In genomic region chr3:135696262-135696661, GRCm38 (mm10) we compare ENCODE assay signal across 32 mouse cellular contexts. TPM values are rescaled to one million over a fixed set of nuclear protein-coding genes. Genes with fewer than 3 reads are reported as not detected.
A peak's percentile ranks its signal among the peaks of the same experiment; 100 is the strongest.
DNase-seq lines count a peak whose midpoint lies in the region; ATAC-seq lines count a peak whose summit lies in the region.
"Had no signal": no experiment of that assay in that cellular context is flagged by ENCODE, and none has a peak within 500 bp of the region (broad histone marks: within the 10 kb centered on the region; RNA-seq: fewer than 3 reads in every experiment).

No protein-coding gene starts in this region.

- peak overlapping the region; percentile 80 for H3K4me3 ChIP-seq in megakaryocyte, embryonic 14.5 days (replicated peaks)
- H3K4me3 ChIP-seq in liver, embryonic 11.5 days (ENCODE audit: low read depth, low read length): no peak overlapping the region
- H3K4me3 ChIP-seq in liver, embryonic 16.5 days (ENCODE audit: low read depth, low read length): no peak overlapping the region
- H3K4me3 ChIP-seq: embryonic facial prominence, embryonic 13.5 days; forebrain, embryonic 10.5 days; heart, embryonic 13.5 days; limb, embryonic 12.5 days; myocyte; neural tube, embryonic 12.5 days had no signal

- H3K4me1 ChIP-seq in megakaryocyte, embryonic 14.5 days: peaks cover 82% of the 10 kb centered on the region
- peaks cover 27% of the 10 kb centered on the region for H3K4me1 ChIP-seq in liver, embryonic 11.5 days (replicated peaks; ENCODE audit: control insufficient read depth, insufficient read depth, low read length)
- H3K4me1 ChIP-seq in liver, embryonic 16.5 days (ENCODE audit: control insufficient read depth, low read depth, low read length): peaks cover 2% of the 10 kb centered on the region; the same call in 1 of the 2 replicates

- H3K36me3 ChIP-seq in megakaryocyte, embryonic 14.5 days (replicated peaks; ENCODE audit: low read length): no peaks in the 10 kb centered on the region
- no peaks in the 10 kb centered on the region for H3K36me3 ChIP-seq in liver, embryonic 11.5 days (ENCODE audit: control insufficient read depth, insufficient read depth, low read length)
- H3K36me3 ChIP-seq in liver, embryonic 16.5 days (ENCODE audit: control insufficient read depth, insufficient read depth): no peaks in the 10 kb centered on the region
- H3K36me3 ChIP-seq: embryonic facial prominence, embryonic 13.5 days; forebrain, embryonic 10.5 days; heart, embryonic 13.5 days; limb, embryonic 12.5 days; neural tube, embryonic 12.5 days had no signal

- no peak for ATAC-seq in megakaryocyte, adult 5-6 weeks (ENCODE audit: poor library complexity, severe bottlenecking)
- peak; percentile 92 for ATAC-seq in liver, embryonic 11.5 days (replicated peaks; ENCODE audit: low FRiP score)
- peak; percentile 76 for ATAC-seq in liver, embryonic 16.5 days (ENCODE audit: low read depth)
- no peak for ATAC-seq in granulocyte monocyte progenitor cell, adult 5-6 weeks (replicated peaks; ENCODE audit: poor library complexity, severe bottlenecking)
- ATAC-seq: lung, postnatal 0 days; midbrain, embryonic 16.5 days had no signal

- no peak for DNase-seq in liver, embryonic 11.5 days (ENCODE audit: low spot score)
- no peak for DNase-seq in adrenal gland, adult 8-10 months
- no peak for DNase-seq in frontal cortex, postnatal 36 days (ENCODE audit: low spot score in 2 of 2)
- no peak for DNase-seq in cerebellum, postnatal 10 days
- DNase-seq: adrenal gland, postnatal 25 days; cerebellum, adult 8-10 months; cerebellum, postnatal 36 days; gastrocnemius, postnatal 36 days; heart, postnatal 10 days; kidney, adult 11 months; kidney, postnatal 14 days; layer of hippocampus, adult 9-11 months; lung, adult 18-20 months; lung, postnatal 4 days; right cerebral cortex, adult 18-20 months; spleen, adult 18-20 months; thymus, adult 18-20 months; thymus, postnatal 25 days had no signal

- no peak overlapping the region for H3K27ac ChIP-seq in liver, embryonic 11.5 days (ENCODE audit: low read depth, low read length)
- H3K27ac ChIP-seq in liver, embryonic 16.5 days (ENCODE audit: low read length): no peak overlapping the region
- H3K27ac ChIP-seq: embryonic facial prominence, embryonic 13.5 days; forebrain, embryonic 10.5 days; heart, embryonic 13.5 days; hindbrain, embryonic 14.5 days; neural tube, embryonic 12.5 days had no signal

- H3K27me3 ChIP-seq in megakaryocyte, embryonic 14.5 days (replicated peaks): no peaks in the 10 kb centered on the region
- H3K27me3 ChIP-seq in liver, embryonic 11.5 days (replicated peaks; ENCODE audit: control insufficient read depth, insufficient read depth, low read length): no peaks in the 10 kb centered on the region
- H3K27me3 ChIP-seq in liver, embryonic 16.5 days (ENCODE audit: control insufficient read depth, insufficient read depth, low read depth, low read length): peaks cover 3% of the 10 kb centered on the region; the same call in 1 of the 2 replicates
- H3K27me3 ChIP-seq: heart, embryonic 13.5 days; neural tube, embryonic 12.5 days had no signal

- H3K9ac ChIP-seq in liver, embryonic 11.5 days (ENCODE audit: low read depth, low read length): no peak overlapping the region
- no peak overlapping the region for H3K9ac ChIP-seq in liver, embryonic 16.5 days (ENCODE audit: low read depth, low read length)
- H3K9ac ChIP-seq: embryonic facial prominence, embryonic 13.5 days; heart, embryonic 13.5 days; hindbrain, embryonic 14.5 days; limb, embryonic 12.5 days; neural tube, embryonic 12.5 days had no signal

- H3K9me3 ChIP-seq in megakaryocyte, embryonic 14.5 days: no peaks in the 10 kb centered on the region
- no peaks in the 10 kb centered on the region for H3K9me3 ChIP-seq in liver, embryonic 11.5 days (ENCODE audit: control insufficient read depth, low read length)
- no peaks in the 10 kb centered on the region for H3K9me3 ChIP-seq in liver, embryonic 16.5 days (replicated peaks; ENCODE audit: control insufficient read depth, low read length)
- H3K9me3 ChIP-seq: embryonic facial prominence, embryonic 13.5 days; forebrain, embryonic 10.5 days; heart, embryonic 13.5 days; limb, embryonic 12.5 days; neural tube, embryonic 12.5 days had no signal

- WGBS in liver, embryonic 11.5 days: 43% methylated on average over 8 of the region's 8 CpGs
- 18% methylated on average over 8 of the region's 8 CpGs for WGBS in liver, embryonic 16.5 days (ENCODE audit: insufficient replicate concordance)

- peak overlapping the region; percentile 31; the same call in 1 of the 2 replicates for H3K4me2 ChIP-seq in liver, embryonic 11.5 days
- H3K4me2 ChIP-seq in liver, embryonic 16.5 days (ENCODE audit: low read depth, low read length): no peak overlapping the region
- H3K4me2 ChIP-seq: embryonic facial prominence, embryonic 13.5 days; heart, embryonic 13.5 days; hindbrain, embryonic 14.5 days; midbrain, embryonic 11.5 days; neural tube, embryonic 12.5 days had no signal

RNA-seq across cellular contexts. Expression of gene Nfkb1, which starts 4.9 kb away (rescaled TPM):
- polyA plus RNA-seq in megakaryocyte, embryonic 14.5 days (2012; ENCODE audit: insufficient read depth, low replicate concordance): 20.8 and 39.8 TPM in 2 replicates
- total RNA-seq in megakaryocyte, adult 5-6 weeks (2015): 104 and 105 TPM in 2 replicates
- 181 and 183 TPM in 2 replicates for total RNA-seq in megakaryocyte, adult 5-6 weeks (2017)
- polyA plus RNA-seq in liver, embryonic 11.5 days (2014; fragmentation: Nextera tagmentation; extraction: Ambion mirVana): 27.8 and 29.4 TPM in 2 replicates
- polyA plus RNA-seq in liver, embryonic 16.5 days (2015; fragmentation: Nextera tagmentation; extraction: Ambion mirVana): 9.6 and 10.7 TPM in 2 replicates
- total RNA-seq in adrenal gland, adult 8-10 months (2022): 10 to 100 TPM; 55.7 to 60.5 (median 58.6) TPM
- total RNA-seq in granulocyte monocyte progenitor cell, adult 5-6 weeks (2014; fragmentation: Nextera tagmentation): 100 and 112 TPM in 2 replicates
- 104 and 117 TPM in 2 replicates for total RNA-seq in granulocyte monocyte progenitor cell, adult 5-6 weeks (2017)

Comparison
In these comparisons a context has a peak if more than half of its experiments do, and no peak if none do; other contexts are left out.
1. ATAC-seq: peak in liver, embryonic 11.5 days (single experiment) and liver, embryonic 16.5 days (single experiment); none in megakaryocyte, adult 5-6 weeks (single experiment) and granulocyte monocyte progenitor cell, adult 5-6 weeks (single experiment).